Mouse (Mus musculus) brown adipose tissue, adult 24 weeks (tissue): ENCODE measurements around the gene Thsd4. TPM values are rescaled to one million over a fixed set of nuclear protein-coding genes. Genes with fewer than 3 reads are reported as not detected.

Experiments
- H3K27ac ChIP-seq: fragments of 200-500 bp; replicated peaks from 2 replicates; pipeline ENCODE4 v1.5.1; 2012; ENCODE audit warnings: low read depth, mild to moderate bottlenecking, low read length
- H3K4me1 ChIP-seq: fragments of 200-500 bp; 2 replicates; pipeline ENCODE4 v1.6.1; 2012; ENCODE audit warnings: low read length, mixed read lengths; ENCODE audit not compliant: control insufficient read depth, insufficient read depth, insufficient read length
- H3K4me3 ChIP-seq: fragments of 200-500 bp; 2 replicates; pipeline ENCODE4 v1.5.1; 2012; ENCODE audit warnings: low read depth, mild to moderate bottlenecking, low read length, moderate library complexity; ENCODE audit not compliant: insufficient read depth
- polyA plus RNA-seq: library from polyadenylated mRNA; stranded (reverse); fragments of >200 nt; gene quantifications from 2 replicates; pipeline ENCODE4 v1.2.4, GENCODE M21; 2012; ENCODE audit not compliant: missing spikeins, insufficient read depth, insufficient read length

Gene Thsd4
- polyA plus RNA-seq, 1 experiment = 0.24 TPM

GRCm38 (mm10) chr9:60151897-60152627 is 369.8 kb downstream of the Thsd4 start:
- no peak overlapping the region for H3K4me3 ChIP-seq
- no peaks in the 10 kb centered on the region for H3K4me1 ChIP-seq
- no peak overlapping the region for H3K27ac ChIP-seq

DNA sequence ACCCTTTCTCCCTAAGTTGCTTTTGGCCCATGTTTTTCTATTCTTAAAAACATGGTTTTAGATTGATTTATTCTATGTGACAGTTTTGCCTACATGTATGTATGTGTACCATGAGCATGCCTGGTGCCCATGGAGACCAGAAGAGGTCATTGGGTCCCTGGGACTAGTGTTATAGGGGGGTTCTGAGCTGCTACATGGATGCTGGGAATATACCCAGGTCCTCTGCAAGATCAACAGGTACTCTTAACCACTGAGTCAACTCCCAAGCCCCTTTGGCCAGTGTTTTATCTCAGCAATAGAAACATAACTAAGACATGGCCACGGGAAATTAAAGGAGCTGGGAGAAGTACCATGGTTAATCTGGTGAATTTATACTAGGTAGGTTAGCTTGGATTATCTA is 371.3 kb downstream of the Thsd4 start:
- Histone ChIP-seq H3K4me1 (no peaks in the 10 kb centered on the region), H3K4me3 (no peak overlapping the region), H3K27ac (no peak overlapping the region)

- Histone ChIP-seq H3K4me1 (no peaks in the 10 kb centered on the region), H3K4me3 (no peak overlapping the region), H3K27ac (no peak overlapping the region)
These were observed 372.9 kb downstream of the Thsd4 start for GRCm38 (mm10) chr9:60148988-60149387.

GRCm38 (mm10) chr9:60147401-60147800 is 374.4 kb downstream of the Thsd4 start:
- Histone ChIP-seq H3K4me1 (no peaks in the 10 kb centered on the region), H3K4me3 (no peak overlapping the region), H3K27ac (no peak overlapping the region)

- Histone ChIP-seq H3K4me3 (no peak overlapping the region), H3K4me1 (no peaks in the 10 kb centered on the region), H3K27ac (no peak overlapping the region)
These were observed 378.0 kb downstream of the Thsd4 start for GRCm38 (mm10) chr9:60143816-60144215.

- no peak overlapping the region for H3K27ac ChIP-seq
- no peak overlapping the region for H3K4me3 ChIP-seq
- H3K4me1 ChIP-seq = no peaks in the 10 kb centered on the region
These were observed 380.7 kb downstream of the Thsd4 start for GRCm38 (mm10) chr9:60141081-60141514.

- Histone ChIP-seq H3K4me3 (no peak overlapping the region), H3K27ac (no peak overlapping the region), H3K4me1 (no peaks in the 10 kb centered on the region)
These were observed 381.4 kb downstream of the Thsd4 start for GRCm38 (mm10) chr9:60140411-60140810.

GRCm38 (mm10) chr9:60139446-60139845 is 382.4 kb downstream of the Thsd4 start:
- Histone ChIP-seq H3K4me1 (no peaks in the 10 kb centered on the region), H3K27ac (no peak overlapping the region), H3K4me3 (no peak overlapping the region)

DNA sequence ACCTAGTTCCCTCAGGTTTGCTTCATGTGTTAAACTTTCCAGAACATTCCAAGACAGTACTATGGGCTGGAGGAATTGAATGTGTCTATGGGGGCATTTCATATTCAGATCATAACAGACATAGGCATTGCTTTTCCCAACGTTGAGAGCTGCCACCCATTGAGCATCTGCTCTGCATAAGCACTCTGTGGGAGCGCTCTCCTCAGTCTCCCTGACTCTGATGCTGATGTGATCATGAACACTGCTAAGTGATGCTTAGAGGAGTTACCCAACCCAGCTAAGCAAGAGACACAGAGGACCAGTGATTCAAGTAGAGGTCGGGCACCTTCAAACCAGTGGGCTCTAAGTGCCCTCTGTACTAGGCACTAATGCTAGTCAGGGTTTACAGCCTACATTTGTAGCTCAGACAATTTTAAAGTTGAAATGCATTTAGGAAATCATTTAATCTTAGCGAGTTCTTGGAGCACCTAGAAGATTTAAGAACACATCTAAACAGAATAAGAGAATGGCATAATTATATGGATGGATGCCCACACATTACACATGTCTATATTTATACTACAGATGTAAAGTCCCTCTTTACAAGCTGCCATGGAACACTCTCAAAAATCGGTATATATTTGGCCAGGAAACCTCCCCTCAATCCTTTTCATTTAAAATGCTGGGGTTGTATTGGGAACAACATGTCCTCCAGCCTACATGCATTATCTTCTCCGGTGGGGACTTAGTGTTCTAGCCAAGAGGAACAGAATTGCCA is 392.4 kb downstream of the Thsd4 start:
- no peak overlapping the region for H3K4me3 ChIP-seq
- H3K27ac ChIP-seq = no peak overlapping the region
- H3K4me1 ChIP-seq = no peaks in the 10 kb centered on the region

- no peak overlapping the region for H3K4me3 ChIP-seq
- H3K4me1 ChIP-seq = no peaks in the 10 kb centered on the region
- no peak overlapping the region for H3K27ac ChIP-seq
These were observed 394.9 kb downstream of the Thsd4 start for GRCm38 (mm10) chr9:60126961-60127360.

- H3K4me1 ChIP-seq = no peaks in the 10 kb centered on the region
- no peak overlapping the region for H3K4me3 ChIP-seq
- H3K27ac ChIP-seq = no peak overlapping the region
These were observed 397.7 kb downstream of the Thsd4 start for GRCm38 (mm10) chr9:60124102-60124501.

GRCm38 (mm10) chr9:60123066-60123465 is 398.8 kb downstream of the Thsd4 start:
- H3K4me3 ChIP-seq = no peak overlapping the region
- no peak overlapping the region for H3K27ac ChIP-seq
- no peaks in the 10 kb centered on the region for H3K4me1 ChIP-seq

DNA sequence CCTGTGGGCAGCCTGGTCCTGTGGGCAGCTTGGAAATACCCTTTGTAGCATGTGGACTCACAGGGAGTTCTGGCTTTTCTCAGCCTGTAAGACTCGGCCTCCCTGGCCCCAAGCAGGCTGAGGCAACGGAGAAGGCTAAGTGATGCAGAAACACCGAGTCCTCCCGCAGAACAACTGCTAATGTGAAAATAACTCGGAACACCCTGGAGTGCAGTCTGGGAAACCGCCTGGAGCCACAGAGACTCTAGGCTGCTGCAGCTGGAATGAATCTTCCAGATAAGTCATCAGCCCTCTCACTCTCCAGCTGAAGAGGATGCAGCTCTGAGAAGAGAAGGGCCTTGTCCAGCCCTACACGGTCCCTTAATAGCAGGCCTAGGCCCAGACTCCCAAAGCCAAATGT is 402.0 kb downstream of the Thsd4 start:
- H3K4me3 ChIP-seq = no peak overlapping the region
- no peak overlapping the region for H3K27ac ChIP-seq
- no peaks in the 10 kb centered on the region for H3K4me1 ChIP-seq

DNA sequence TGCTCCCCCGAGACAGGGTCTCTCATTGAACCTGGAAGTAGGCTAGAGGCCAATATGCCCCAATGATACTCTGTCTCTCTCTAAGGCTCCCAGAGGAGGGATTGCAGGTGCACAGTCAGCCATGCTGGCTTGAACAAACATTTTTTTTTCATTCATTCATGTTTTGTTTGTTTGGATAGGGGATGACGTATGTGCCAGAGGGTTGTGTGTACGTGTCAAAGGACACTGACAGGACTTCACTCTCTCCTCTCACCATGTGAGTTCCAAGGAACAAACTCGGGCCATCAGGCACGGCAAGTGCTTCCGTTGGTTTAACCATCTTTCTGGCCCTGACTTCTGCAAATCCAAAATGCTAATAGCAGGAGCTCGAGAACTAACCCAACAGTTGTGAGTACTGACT is 404.0 kb downstream of the Thsd4 start:
- H3K4me3 ChIP-seq = no peak overlapping the region
- H3K4me1 ChIP-seq = no peaks in the 10 kb centered on the region
- H3K27ac ChIP-seq = no peak overlapping the region

GRCm38 (mm10) chr9:60115711-60116247 is 406.1 kb downstream of the Thsd4 start:
- Histone ChIP-seq H3K4me3 (no peak overlapping the region), H3K27ac (no peak overlapping the region), H3K4me1 (no peaks in the 10 kb centered on the region)

- H3K4me1 ChIP-seq = no peaks in the 10 kb centered on the region
- no peak overlapping the region for H3K4me3 ChIP-seq
- no peak overlapping the region for H3K27ac ChIP-seq
These were observed 406.5 kb downstream of the Thsd4 start for GRCm38 (mm10) chr9:60115306-60115705.
